Mouse (Mus musculus) E14TG2a.4 (cell line): ENCODE results near the gene Polr3e.

Source experiments
- CTCF ChIP-seq: conservative IDR thresholded peaks from 2 replicates; pipeline ENCODE4 v1.5.1; 2014; ENCODE audit warnings: low read length
- NANOG ChIP-seq: IDR thresholded peaks from 2 replicates; pipeline ENCODE4 v1.6.1; 2014; ENCODE audit warnings: borderline replicate concordance, low read length, mixed read lengths

DNA sequence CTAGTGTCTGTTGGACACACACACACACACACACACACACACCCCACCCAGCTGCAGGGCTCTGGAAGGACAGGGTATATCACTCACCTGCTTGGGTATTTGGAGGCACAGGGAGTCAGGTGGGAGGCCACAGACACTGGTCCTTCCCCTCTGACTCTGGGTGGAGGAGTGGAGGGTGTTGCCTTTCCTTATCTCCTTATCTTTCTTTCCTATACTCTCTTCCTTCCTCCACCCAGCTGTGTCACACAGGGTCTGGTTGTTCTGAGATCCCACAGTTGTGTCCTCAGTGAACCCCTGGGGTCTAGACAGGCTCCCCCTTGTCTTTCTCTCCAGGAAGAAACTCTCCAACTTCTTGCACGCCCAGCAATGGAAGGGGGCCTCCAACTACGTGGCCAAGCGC lies 37.6 kb upstream of the Polr3e start:
- TF ChIP-seq CTCF: no peak
- no peak for TF ChIP-seq NANOG
